Mouse (Mus musculus): ENCODE results near the gene Arr3. TPM values are rescaled to one million over a fixed set of nuclear protein-coding genes. Genes with fewer than 3 reads are reported as not detected.
A peak's percentile ranks its signal among the peaks of the same experiment; 100 is the strongest.

Gene Arr3
- polyA plus RNA-seq (2014; fragmentation: Nextera tagmentation; extraction: Ambion mirVana) = not detected in 2 replicates

DNA sequence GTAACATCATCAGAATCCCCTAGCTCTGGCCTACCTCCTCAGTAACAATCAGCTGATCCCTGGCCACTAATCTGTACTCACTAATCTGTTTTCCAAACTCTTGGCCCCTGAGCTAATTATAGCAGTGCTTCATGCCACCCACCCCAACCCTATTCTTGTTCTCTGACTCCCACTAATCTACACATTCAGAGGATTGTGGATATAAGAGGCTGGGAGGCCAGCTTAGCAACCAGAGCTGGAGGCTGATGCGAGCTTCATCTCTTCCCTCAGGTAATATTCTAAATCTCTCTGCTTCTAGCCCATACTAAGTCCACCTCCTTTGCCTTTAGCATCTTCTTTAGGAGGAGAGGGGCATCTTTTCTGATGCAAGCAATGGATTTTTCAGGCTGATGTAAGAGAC, at the start of gene Arr3:
TSS of gene Arr3 (plus strand) at position 184 of the 400 bp plus-strand sequence.
- WGBS = 37% methylated on average over 1 of the region's 1 CpGs
- no peak for ATAC-seq

GRCm38 (mm10) chrX:100556026-100556425, 49.3 kb upstream of the Arr3 start:
- WGBS = 76% methylated on average over 3 of the region's 3 CpGs
- H3K9me3 ChIP-seq (replicated peaks; ENCODE audit: control insufficient read depth, low read length) = no peaks in the 10 kb centered on the region
- no peak overlapping the region for H3K9ac ChIP-seq (ENCODE audit: low read length)
- H3K36me3 ChIP-seq (ENCODE audit: control insufficient read depth, insufficient read depth, low read length) = no peaks in the 10 kb centered on the region
- DNase-seq (ENCODE audit: low spot score) (no peak), ATAC-seq (no peak)
- H3K27me3 ChIP-seq (replicated peaks; ENCODE audit: control insufficient read depth, insufficient read depth, low read length) = no peaks in the 10 kb centered on the region
- no peak overlapping the region for H3K4me3 ChIP-seq (ENCODE audit: low read depth, low read length)
- no peak overlapping the region for H3K27ac ChIP-seq (ENCODE audit: low read depth, low read length)
- no peak overlapping the region for H3K4me2 ChIP-seq (ENCODE audit: low read length)
- no peaks in the 10 kb centered on the region for H3K4me1 ChIP-seq (ENCODE audit: control insufficient read depth, insufficient read depth, low read length)

More for the DNA sequence above, at the start of gene Arr3:
- Histone ChIP-seq H3K4me1 (ENCODE audit: control insufficient read depth, insufficient read depth, low read length) (no peaks in the 10 kb centered on the region), H3K9me3 (replicated peaks; ENCODE audit: control insufficient read depth, low read length) (no peaks in the 10 kb centered on the region), H3K4me3 (ENCODE audit: low read depth, low read length) (no peak within 1 kb of the TSS), H3K9ac (ENCODE audit: low read length) (no peak within 1 kb of the TSS), H3K4me2 (ENCODE audit: low read length) (no peak within 1 kb of the TSS), H3K27me3 (replicated peaks; ENCODE audit: control insufficient read depth, insufficient read depth, low read length) (no peaks in the 10 kb centered on the region), H3K27ac (ENCODE audit: low read depth, low read length) (no peak within 1 kb of the TSS), H3K36me3 (ENCODE audit: control insufficient read depth, insufficient read depth, low read length) (no peaks in the 10 kb centered on the region)
- no peak for DNase-seq (ENCODE audit: low spot score)

- Histone ChIP-seq H3K27ac (ENCODE audit: low read depth, low read length) (no peak overlapping the region), H3K36me3 (ENCODE audit: control insufficient read depth, insufficient read depth, low read length) (no peaks in the 10 kb centered on the region), H3K9me3 (replicated peaks; ENCODE audit: control insufficient read depth, low read length) (no peaks in the 10 kb centered on the region), H3K4me3 (ENCODE audit: low read depth, low read length) (no peak overlapping the region), H3K4me1 (ENCODE audit: control insufficient read depth, insufficient read depth, low read length) (no peaks in the 10 kb centered on the region), H3K4me2 (ENCODE audit: low read length) (no peak overlapping the region), H3K27me3 (replicated peaks; ENCODE audit: control insufficient read depth, insufficient read depth, low read length) (no peaks in the 10 kb centered on the region), H3K9ac (ENCODE audit: low read length) (no peak overlapping the region)
- DNase-seq (ENCODE audit: low spot score) = no peak
- ATAC-seq = no peak
- 88% methylated on average over 3 of the region's 3 CpGs for WGBS
Measured at GRCm38 (mm10) chrX:100565696-100566095, 39.6 kb upstream of the Arr3 start.

DNA sequence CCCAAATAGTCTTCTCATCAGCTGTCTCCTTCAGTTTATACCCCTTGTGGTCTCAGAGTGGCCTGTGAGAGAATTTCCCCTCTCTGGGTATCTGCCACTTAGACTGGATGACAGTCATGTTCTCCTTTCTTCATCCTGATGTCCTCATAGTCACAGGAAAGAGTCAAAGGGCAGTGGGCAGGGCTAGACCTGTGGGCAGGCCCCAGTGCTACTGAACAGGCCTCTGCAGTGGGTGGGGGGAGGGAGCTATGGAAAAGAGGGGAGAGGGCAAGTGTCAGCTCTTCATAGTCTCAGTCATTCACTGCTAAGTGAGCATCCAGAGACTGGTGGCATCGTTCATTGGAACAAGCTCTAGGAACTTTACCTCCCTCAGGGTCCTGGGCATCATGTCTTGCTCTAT, 33.3 kb upstream of the Arr3 start, which contains the start of gene Awat1:
TSS of gene Awat1 (plus strand) at position 301 of the 400 bp plus-strand sequence.
- 96% methylated on average over 1 of the region's 1 CpGs for WGBS
- no peak within 1 kb of the TSS for H3K4me3 ChIP-seq (ENCODE audit: low read depth, low read length)
- no peak within 1 kb of the TSS for H3K27ac ChIP-seq (ENCODE audit: low read depth, low read length)
- DNase-seq (ENCODE audit: low spot score) = no peak
- H3K9me3 ChIP-seq (replicated peaks; ENCODE audit: control insufficient read depth, low read length) = no peaks in the 10 kb centered on the region
- no peak for ATAC-seq
- no peak within 1 kb of the TSS for H3K4me2 ChIP-seq (ENCODE audit: low read length)
- no peaks in the 10 kb centered on the region for H3K4me1 ChIP-seq (ENCODE audit: control insufficient read depth, insufficient read depth, low read length)
- H3K27me3 ChIP-seq (replicated peaks; ENCODE audit: control insufficient read depth, insufficient read depth, low read length) = no peaks in the 10 kb centered on the region
- no peaks in the 10 kb centered on the region for H3K36me3 ChIP-seq (ENCODE audit: control insufficient read depth, insufficient read depth, low read length)
- no peak within 1 kb of the TSS for H3K9ac ChIP-seq (ENCODE audit: low read length)

DNA sequence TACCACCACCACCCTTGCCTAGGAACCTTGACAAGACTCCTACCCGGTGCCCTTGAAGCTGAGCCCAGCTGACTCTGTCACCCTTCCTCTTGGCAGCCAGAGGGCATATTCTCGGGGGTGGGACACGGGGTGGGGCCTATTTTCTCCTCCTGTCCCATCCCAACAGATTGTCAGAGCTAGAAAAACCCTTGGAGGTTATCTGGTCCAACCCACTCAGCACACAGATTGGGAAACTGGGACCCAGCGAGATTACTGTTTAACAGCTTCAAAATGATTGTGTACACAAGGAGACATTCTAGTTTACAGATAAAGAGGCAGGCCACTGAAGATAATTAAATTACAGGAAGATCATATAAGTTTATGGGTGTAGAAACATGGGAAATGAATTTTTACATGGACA, 10.5 kb upstream of the Arr3 start, which contains the start of gene P2ry4:
TSS of gene P2ry4 (minus strand) at position 79 of the 400 bp plus-strand sequence.
- no peak for DNase-seq (ENCODE audit: low spot score)
- Histone ChIP-seq H3K4me1 (ENCODE audit: control insufficient read depth, insufficient read depth, low read length) (no peaks in the 10 kb centered on the region), H3K9me3 (replicated peaks; ENCODE audit: control insufficient read depth, low read length) (no peaks in the 10 kb centered on the region), H3K4me3 (ENCODE audit: low read depth, low read length) (no peak within 1 kb of the TSS), H3K9ac (ENCODE audit: low read length) (no peak within 1 kb of the TSS), H3K27ac (ENCODE audit: low read depth, low read length) (no peak within 1 kb of the TSS), H3K4me2 (ENCODE audit: low read length) (no peak within 1 kb of the TSS), H3K27me3 (replicated peaks; ENCODE audit: control insufficient read depth, insufficient read depth, low read length) (no peaks in the 10 kb centered on the region), H3K36me3 (ENCODE audit: control insufficient read depth, insufficient read depth, low read length) (no peaks in the 10 kb centered on the region)
- no peak for ATAC-seq
- 61% methylated on average over 4 of the region's 4 CpGs for WGBS

GRCm38 (mm10) chrX:100597439-100597838, 7.9 kb upstream of the Arr3 start:
- no peak overlapping the region for H3K4me2 ChIP-seq (ENCODE audit: low read length)
- no peak overlapping the region for H3K27ac ChIP-seq (ENCODE audit: low read depth, low read length)
- no peaks in the 10 kb centered on the region for H3K4me1 ChIP-seq (ENCODE audit: control insufficient read depth, insufficient read depth, low read length)
- peak; percentile 46 for DNase-seq (ENCODE audit: low spot score)
- H3K9ac ChIP-seq (ENCODE audit: low read length) = no peak overlapping the region
- 30% methylated on average over 5 of the region's 5 CpGs for WGBS
- no peaks in the 10 kb centered on the region for H3K36me3 ChIP-seq (ENCODE audit: control insufficient read depth, insufficient read depth, low read length)
- no peak for ATAC-seq
- no peaks in the 10 kb centered on the region for H3K27me3 ChIP-seq (replicated peaks; ENCODE audit: control insufficient read depth, insufficient read depth, low read length)
- H3K9me3 ChIP-seq (replicated peaks; ENCODE audit: control insufficient read depth, low read length) = no peaks in the 10 kb centered on the region
- H3K4me3 ChIP-seq (ENCODE audit: low read depth, low read length) = no peak overlapping the region

DNA sequence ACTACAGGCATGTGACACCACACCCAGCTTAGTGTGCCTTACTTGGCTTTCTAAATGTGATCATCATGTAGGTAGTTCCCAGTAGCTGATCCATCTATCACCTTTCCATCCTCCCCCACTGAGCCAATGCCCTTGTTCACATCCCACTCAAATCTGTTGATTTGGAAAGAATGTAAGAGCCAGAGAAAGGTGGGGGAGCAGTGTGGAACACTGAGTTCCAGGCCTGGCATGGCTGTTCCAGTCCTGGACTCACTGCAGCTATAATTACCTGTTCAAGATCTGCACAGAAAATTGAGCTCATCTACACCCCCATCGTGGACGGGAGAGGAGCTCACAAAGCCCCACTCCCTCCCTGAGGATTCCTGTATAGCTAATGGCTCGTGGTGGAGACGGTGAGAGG, 5.5 kb upstream of the Arr3 start:
- no peak for ATAC-seq

DNA sequence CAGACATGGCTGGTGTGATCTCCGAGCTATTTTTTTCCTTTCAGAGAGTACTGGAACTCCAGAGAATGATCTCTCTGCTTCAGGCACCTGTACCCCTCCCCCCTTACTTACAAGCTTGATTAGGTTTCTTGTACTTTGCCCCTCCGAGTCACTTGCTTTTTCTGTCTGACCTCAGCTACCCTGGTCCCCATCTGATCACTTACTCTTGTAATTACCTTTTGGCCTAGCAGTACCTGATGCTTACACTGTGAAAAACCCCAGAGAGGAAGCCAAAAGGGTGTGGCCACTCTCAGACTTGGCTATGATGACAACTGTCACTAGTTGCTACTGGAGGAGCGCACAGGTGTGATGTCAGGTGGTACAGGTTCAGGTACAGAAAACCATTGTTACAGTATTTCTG, 13.2 kb downstream of the Arr3 start:
- ATAC-seq (no peak), DNase-seq (ENCODE audit: low spot score) (no peak)
- H3K36me3 ChIP-seq (ENCODE audit: control insufficient read depth, insufficient read depth, low read length) = peaks cover 3% of the 10 kb centered on the region; the same call in 1 of the 2 replicates

More for the DNA sequence above, 5.5 kb upstream of the Arr3 start:
- no peaks in the 10 kb centered on the region for H3K36me3 ChIP-seq (ENCODE audit: control insufficient read depth, insufficient read depth, low read length)
- DNase-seq (ENCODE audit: low spot score) = no peak
- H3K27ac ChIP-seq (ENCODE audit: low read depth, low read length) = no peak overlapping the region
- WGBS = 66% methylated on average over 4 of the region's 4 CpGs
- no peak overlapping the region for H3K4me3 ChIP-seq (ENCODE audit: low read depth, low read length)
- no peak overlapping the region for H3K9ac ChIP-seq (ENCODE audit: low read length)
- no peaks in the 10 kb centered on the region for H3K4me1 ChIP-seq (ENCODE audit: control insufficient read depth, insufficient read depth, low read length)
- H3K27me3 ChIP-seq (replicated peaks; ENCODE audit: control insufficient read depth, insufficient read depth, low read length) = no peaks in the 10 kb centered on the region
- no peaks in the 10 kb centered on the region for H3K9me3 ChIP-seq (replicated peaks; ENCODE audit: control insufficient read depth, low read length)
- no peak overlapping the region for H3K4me2 ChIP-seq (ENCODE audit: low read length)

GRCm38 (mm10) chrX:100621366-100621765, 16.1 kb downstream of the Arr3 start:
- no peaks in the 10 kb centered on the region for H3K4me1 ChIP-seq (ENCODE audit: control insufficient read depth, insufficient read depth, low read length)

More for the DNA sequence above, 13.2 kb downstream of the Arr3 start:
- no peaks in the 10 kb centered on the region for H3K27me3 ChIP-seq (replicated peaks; ENCODE audit: control insufficient read depth, insufficient read depth, low read length)
- no peak overlapping the region for H3K9ac ChIP-seq (ENCODE audit: low read length)
- no peaks in the 10 kb centered on the region for H3K4me1 ChIP-seq (ENCODE audit: control insufficient read depth, insufficient read depth, low read length)
- no peak overlapping the region for H3K4me3 ChIP-seq (ENCODE audit: low read depth, low read length)
- WGBS = 70% methylated on average over 3 of the region's 3 CpGs
- no peak overlapping the region for H3K4me2 ChIP-seq (ENCODE audit: low read length)
- no peaks in the 10 kb centered on the region for H3K9me3 ChIP-seq (replicated peaks; ENCODE audit: control insufficient read depth, low read length)
- no peak overlapping the region for H3K27ac ChIP-seq (ENCODE audit: low read depth, low read length)

More at GRCm38 (mm10) chrX:100621366-100621765, 16.1 kb downstream of the Arr3 start:
- no peak overlapping the region for H3K4me2 ChIP-seq (ENCODE audit: low read length)
- DNase-seq (ENCODE audit: low spot score) (peak; percentile 6), ATAC-seq (no peak)
- 76% methylated on average over 2 of the region's 2 CpGs for WGBS
- no peaks in the 10 kb centered on the region for H3K9me3 ChIP-seq (replicated peaks; ENCODE audit: control insufficient read depth, low read length)
- H3K27ac ChIP-seq (ENCODE audit: low read depth, low read length) = no peak overlapping the region
- no peak overlapping the region for H3K9ac ChIP-seq (ENCODE audit: low read length)
- no peak overlapping the region for H3K4me3 ChIP-seq (ENCODE audit: low read depth, low read length)
- H3K27me3 ChIP-seq (replicated peaks; ENCODE audit: control insufficient read depth, insufficient read depth, low read length) = no peaks in the 10 kb centered on the region
- H3K36me3 ChIP-seq (ENCODE audit: control insufficient read depth, insufficient read depth, low read length) = peaks cover 3% of the 10 kb centered on the region; the same call in 1 of the 2 replicates

Measured in forebrain, embryonic 14.5 days (tissue).